Mouse (Mus musculus) brain, embryonic 14.5 days (tissue): ENCODE measurements around the gene Fabp1. TPM values are rescaled to one million over a fixed set of nuclear protein-coding genes. Genes with fewer than 3 reads are reported as not detected.

Experiments
- DNase-seq: peaks from one replicate; pipeline ENCODE4 v3.0.0-alpha.2; 2011; ENCODE audit warnings: low read depth
- CTCF ChIP-seq: fragments of 200-500 bp; IDR thresholded peaks from 2 replicates; pipeline ENCODE4 v1.5.1; 2012; ENCODE audit warnings: inconsistent platforms, mild to moderate bottlenecking, moderate library complexity, borderline replicate concordance; ENCODE audit not compliant: insufficient read depth, insufficient read length; ENCODE audit errors: extremely low read depth
- POLR2A ChIP-seq: fragments of 200-500 bp; IDR thresholded peaks from 2 replicates; pipeline ENCODE4 v1.6.1; 2012; ENCODE audit warnings: mild to moderate bottlenecking, inconsistent platforms, borderline replicate concordance; ENCODE audit not compliant: poor library complexity, insufficient read depth, insufficient read length, severe bottlenecking; ENCODE audit errors: extremely low read depth
- polyA plus RNA-seq: library from polyadenylated mRNA; depleted of rRNA; stranded (reverse); fragments of >200 nt; gene quantifications from 2 replicates; pipeline ENCODE4 v1.2.3, GENCODE M21; 2012; rRNA removed

The Fabp1 gene
- polyA plus RNA-seq: not detected in 2 replicates

DNA sequence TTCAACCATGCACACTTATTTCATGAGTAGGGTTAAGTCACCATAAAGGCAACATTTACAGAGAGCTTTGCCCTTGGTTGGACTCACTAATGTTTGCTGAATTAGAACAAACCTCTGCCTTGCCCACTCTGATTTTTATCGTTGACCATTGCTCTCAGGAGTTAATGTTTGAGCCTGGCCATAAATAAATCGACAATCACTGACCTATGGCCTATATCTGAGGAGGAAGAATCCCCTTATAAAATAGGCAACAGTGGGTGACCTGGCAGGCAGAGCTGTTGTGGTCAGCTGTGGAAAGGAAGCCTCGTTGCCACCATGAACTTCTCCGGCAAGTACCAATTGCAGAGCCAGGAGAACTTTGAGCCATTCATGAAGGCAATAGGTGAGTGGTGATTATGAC is at the start of gene Fabp1:
Gene Fabp1 (plus strand): TSS at position 216 of the 400 bp plus-strand sequence.
- no peak for TF ChIP-seq POLR2A
- TF ChIP-seq CTCF: no peak
- DNase-seq: no peak

DNA sequence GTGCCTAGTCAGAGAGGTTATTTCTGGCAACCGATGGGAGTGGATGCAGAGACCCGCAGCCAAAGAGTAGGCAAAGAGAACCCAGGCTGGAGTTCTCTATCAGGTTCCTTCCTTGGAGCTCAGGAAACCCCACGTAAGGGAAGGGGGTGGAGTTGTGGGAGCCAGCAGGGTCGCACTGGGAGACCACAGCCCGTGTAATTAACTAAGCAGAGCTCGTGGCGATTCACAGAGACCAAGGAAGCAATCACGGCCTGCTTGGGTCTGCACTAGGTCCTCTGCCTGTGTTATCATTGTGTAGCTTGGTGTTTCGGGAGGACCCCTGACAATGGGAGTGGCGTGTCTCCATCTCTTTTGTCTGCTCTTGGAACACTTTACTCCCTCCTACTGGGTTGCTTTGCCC is 48.5 kb upstream of the Fabp1 start:
- TF ChIP-seq CTCF (no peak), POLR2A (no peak)
- DNase-seq: no peak

DNA sequence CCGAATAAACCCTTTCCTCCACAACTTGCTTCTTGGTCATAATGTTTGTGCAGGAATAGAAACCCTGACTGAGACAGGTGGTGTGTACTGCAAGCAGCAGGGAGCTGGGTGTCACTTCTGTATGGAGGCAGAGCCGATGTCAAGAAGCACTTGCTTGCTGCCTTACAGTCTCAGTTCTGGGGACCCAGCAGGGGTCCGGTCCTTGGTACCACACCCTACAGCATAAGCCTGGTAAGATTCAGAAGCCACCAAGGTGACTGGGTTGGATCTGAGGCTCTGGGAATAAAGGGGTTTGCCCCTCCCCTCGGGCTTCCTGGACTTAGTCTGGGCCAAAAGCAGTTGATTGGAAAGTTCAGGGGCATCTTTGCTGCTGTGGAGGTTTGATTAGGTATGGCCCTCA is 46.1 kb upstream of the Fabp1 start:
- TF ChIP-seq CTCF (no peak), POLR2A (no peak)

GRCm38 (mm10) chr6:71154861-71155260 is 44.8 kb upstream of the Fabp1 start:
- no peak for DNase-seq
- TF ChIP-seq POLR2A (no peak), CTCF (no peak)

More for the DNA sequence above, 46.1 kb upstream of the Fabp1 start:
- no peak for DNase-seq

DNA sequence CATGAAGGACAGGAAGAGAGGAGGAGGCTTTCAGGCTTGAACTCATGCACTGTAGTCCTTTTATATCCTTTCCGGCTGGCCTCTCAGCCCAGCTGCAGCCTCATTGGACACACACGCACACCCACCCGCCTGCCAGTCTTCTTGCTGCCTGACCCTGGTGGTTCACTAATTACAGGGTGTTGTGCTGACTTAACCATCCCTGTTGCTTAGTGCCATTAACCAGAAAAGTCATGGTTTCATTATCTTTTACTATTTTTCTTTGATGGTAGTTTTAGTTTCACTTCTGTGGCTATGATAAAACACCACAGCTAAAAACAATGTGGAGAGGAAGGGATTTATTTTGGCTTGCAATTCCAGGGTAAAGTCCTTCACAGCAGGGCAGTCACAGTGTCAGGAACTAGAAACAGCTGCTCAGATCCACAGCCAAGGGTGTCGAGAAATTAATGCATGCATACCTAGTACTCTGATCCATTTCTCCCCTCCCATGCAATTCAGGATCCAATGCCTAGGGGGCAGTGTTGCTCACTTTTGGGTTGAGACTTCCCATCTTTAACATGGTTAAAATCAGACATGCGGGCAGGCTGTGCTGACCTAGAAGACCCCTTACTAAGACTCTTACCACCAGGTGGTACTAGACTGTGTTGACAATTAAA is 42.8 kb upstream of the Fabp1 start:
- no peak for DNase-seq
- TF ChIP-seq CTCF (peak; percentile 50; the same call in 1 of the 2 replicates), POLR2A (no peak)

GRCm38 (mm10) chr6:71161290-71161689 is 38.3 kb upstream of the Fabp1 start:
- DNase-seq: no peak
- TF ChIP-seq CTCF: no peak
- no peak for TF ChIP-seq POLR2A

- TF ChIP-seq CTCF (peak; percentile 5; the same call in 1 of the 2 replicates), POLR2A (no peak)
- DNase-seq: peak; percentile 2
Observed at GRCm38 (mm10) chr6:71162269-71162668, 37.4 kb upstream of the Fabp1 start.

- TF ChIP-seq POLR2A: no peak
- no peak for TF ChIP-seq CTCF
- DNase-seq: no peak
Observed at GRCm38 (mm10) chr6:71164394-71164793, 35.2 kb upstream of the Fabp1 start.

DNA sequence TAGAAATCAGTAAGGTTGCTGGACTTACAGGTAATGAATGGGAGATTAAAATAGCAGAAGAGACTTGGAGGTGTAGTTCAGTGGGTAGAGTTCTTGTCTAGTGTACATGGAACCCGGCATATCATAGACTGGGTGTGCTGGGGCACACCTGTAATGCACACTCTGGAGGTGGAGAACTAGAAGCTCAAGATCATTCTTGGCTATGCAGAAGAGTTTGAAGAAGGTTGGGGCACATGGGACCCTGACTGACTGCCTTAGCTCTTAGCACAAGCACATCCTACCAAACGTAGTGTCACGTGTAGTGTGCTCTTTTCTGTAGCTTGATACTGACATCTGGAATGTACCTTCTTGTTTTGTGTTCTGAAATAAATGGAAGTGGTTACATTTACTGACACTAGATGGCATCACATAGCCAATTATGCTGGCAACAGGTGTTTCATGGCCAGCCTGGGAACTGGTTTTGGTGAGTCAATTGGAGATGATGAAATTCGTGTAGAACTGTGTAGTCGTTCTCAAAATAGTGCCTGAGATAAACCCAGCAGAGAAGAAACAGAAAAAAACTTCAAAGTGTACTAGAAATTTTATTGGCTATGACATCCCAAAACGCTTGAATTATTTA is 33.0 kb upstream of the Fabp1 start:
- TF ChIP-seq POLR2A: no peak
- TF ChIP-seq CTCF: peak; percentile 56; the same call in 1 of the 2 replicates
- peak; percentile 71 for DNase-seq

DNA sequence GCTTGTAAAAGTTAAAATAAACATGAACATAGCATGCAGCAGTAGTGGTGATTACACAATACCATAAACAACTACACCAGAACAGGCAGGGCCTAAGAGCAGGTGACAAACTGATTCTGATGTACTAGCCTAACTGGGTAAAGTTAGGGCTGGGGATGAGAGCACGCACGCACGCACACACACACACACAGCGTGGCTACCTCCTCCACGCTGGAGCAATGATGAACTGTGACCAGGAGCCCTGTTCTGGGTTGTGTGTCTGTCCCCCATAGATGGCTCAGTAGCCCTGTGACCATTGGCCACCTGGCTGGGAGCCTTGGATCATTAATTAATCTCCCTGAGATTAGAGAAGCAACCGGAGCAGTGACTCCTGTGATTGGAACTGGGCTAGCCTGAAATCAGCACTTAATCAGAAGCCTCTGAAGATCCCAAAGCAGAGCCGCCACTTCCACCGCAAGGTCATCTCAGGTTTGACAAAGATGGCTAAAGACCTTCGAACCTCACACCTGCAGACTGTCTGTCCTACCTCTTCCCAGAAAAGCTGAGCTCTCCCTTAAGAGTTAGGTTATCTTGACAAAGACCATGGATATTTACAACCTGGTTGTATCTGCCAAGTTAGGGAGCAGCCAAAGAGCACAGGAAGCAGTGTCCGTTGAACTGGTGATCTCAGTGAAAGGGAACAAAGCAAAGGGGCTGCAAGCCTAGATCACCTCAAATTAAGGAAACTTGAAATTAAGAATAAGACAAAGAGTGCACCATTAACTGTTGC is 26.6 kb upstream of the Fabp1 start:
- no peak for DNase-seq
- TF ChIP-seq CTCF (no peak), POLR2A (no peak)

DNA sequence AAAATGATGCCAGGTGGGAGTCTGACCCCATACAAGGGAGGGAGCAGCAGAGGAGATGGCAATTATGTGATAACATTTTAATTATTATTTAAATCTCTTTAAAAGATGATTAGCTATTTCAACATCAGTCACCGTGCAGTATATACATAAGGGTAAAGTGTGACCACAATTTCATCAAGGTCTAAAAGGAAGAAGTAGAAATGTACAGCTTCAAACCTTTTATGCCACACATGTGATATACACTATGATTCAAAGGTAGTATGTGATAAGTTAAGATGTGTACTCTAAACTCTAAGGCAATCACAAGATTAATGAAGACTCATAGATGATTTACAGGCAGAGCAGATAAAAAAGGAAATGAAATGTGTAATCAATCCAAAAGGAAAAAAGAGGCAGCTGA is 19.0 kb upstream of the Fabp1 start:
- no peak for TF ChIP-seq CTCF
- no peak for TF ChIP-seq POLR2A
- no peak for DNase-seq
